Mouse (Mus musculus) G1E (cell line): ENCODE measurements at regions not wholly inside any gene's neighbourhood (a gene's known extent, or its start where the extent isn't known, plus 50 kb on each side); places are given as distances from the start of the nearest gene placed in this dataset.

Source experiments
- ATAC-seq: 2 replicates; pipeline ENCODE4 v1.8.0; 2016; ENCODE audit warnings: mild to moderate bottlenecking; ENCODE audit not compliant: insufficient number of reproducible peaks, poor library complexity, low FRiP score, severe bottlenecking; ENCODE audit errors: extremely low read depth
- DNase-seq: peaks from one replicate; pipeline ENCODE4 v3.0.0; 2012; ENCODE audit warnings: low spot score
- H3K27me3 ChIP-seq: 2 replicates; pipeline ENCODE4 v1.6.1; 2012; ENCODE audit warnings: mild to moderate bottlenecking, low read length, inconsistent platforms; ENCODE audit not compliant: insufficient read depth
- H3K36me3 ChIP-seq: replicated peaks from 2 replicates; pipeline ENCODE3; 2012; ENCODE audit warnings: mild to moderate bottlenecking, inconsistent platforms
- H3K4me1 ChIP-seq: 2 replicates; pipeline ENCODE4 v1.6.1; 2012; ENCODE audit warnings: low read depth, low read length, inconsistent platforms, mixed read lengths; ENCODE audit not compliant: insufficient read depth
- H3K4me3 ChIP-seq: 2 replicates; pipeline ENCODE4 v1.5.1; 2012; ENCODE audit warnings: low read depth, mild to moderate bottlenecking, inconsistent platforms, low read length, moderate library complexity, mixed read lengths
- H3K9me3 ChIP-seq: replicated peaks from 2 replicates; pipeline ENCODE4 v1.6.1; 2012; ENCODE audit warnings: inconsistent platforms
- CTCF ChIP-seq: IDR thresholded peaks from 2 replicates; pipeline ENCODE4 v1.5.1; 2012; ENCODE audit warnings: low read depth, low read length, inconsistent platforms, mixed read lengths
- GATA1 ChIP-seq: IDR thresholded peaks from 2 replicates; pipeline ENCODE4 v1.6.1; 2012; ENCODE audit warnings: borderline replicate concordance, low read length, inconsistent platforms, mixed read lengths
- GATA2 ChIP-seq: IDR thresholded peaks from 2 replicates; pipeline ENCODE4 v1.6.1; 2012; ENCODE audit warnings: low read depth, low read length, inconsistent platforms, borderline replicate concordance
- POLR2AphosphoS5 ChIP-seq: IDR thresholded peaks from 2 replicates; pipeline ENCODE4 v1.6.1; 2012; ENCODE audit warnings: low read depth, low read length, inconsistent platforms; ENCODE audit not compliant: insufficient replicate concordance
- TAL1 ChIP-seq: conservative IDR thresholded peaks from 2 replicates; pipeline ENCODE4 v1.6.1; 2012; ENCODE audit warnings: low read depth, low read length, inconsistent platforms, mixed read lengths

- Histone ChIP-seq H3K4me1 (no peaks in the 10 kb centered on the region), H3K27me3 (no peaks in the 10 kb centered on the region), H3K9me3 (peaks cover 33% of the 10 kb centered on the region), H3K36me3 (no peaks in the 10 kb centered on the region), H3K4me3 (no peak overlapping the region)
- DNase-seq: no peak
- ATAC-seq: no peak
- TF ChIP-seq TAL1 (no peak), CTCF (no peak), GATA2 (no peak), POLR2AphosphoS5 (no peak), GATA1 (no peak)
These were observed 60.9 kb upstream of the Foxa2 start for GRCm38 (mm10) chr2:148107607-148108115.

GRCm38 (mm10) chr2:148110149-148110548 lies 63.4 kb upstream of the Foxa2 start:
- no peaks in the 10 kb centered on the region for H3K4me1 ChIP-seq
- H3K36me3 ChIP-seq: no peaks in the 10 kb centered on the region
- H3K9me3 ChIP-seq: peaks cover 34% of the 10 kb centered on the region
- no peak for ATAC-seq
- no peak for TF ChIP-seq CTCF
- no peak for TF ChIP-seq GATA1
- TF ChIP-seq TAL1: no peak
- no peak for TF ChIP-seq POLR2AphosphoS5
- no peak for TF ChIP-seq GATA2
- H3K27me3 ChIP-seq: no peaks in the 10 kb centered on the region
- no peak for DNase-seq
- H3K4me3 ChIP-seq: no peak overlapping the region

GRCm38 (mm10) chr2:148111889-148112288 lies 65.1 kb upstream of the Foxa2 start:
- Histone ChIP-seq H3K4me1 (no peaks in the 10 kb centered on the region), H3K4me3 (no peak overlapping the region), H3K9me3 (peaks cover 37% of the 10 kb centered on the region), H3K27me3 (no peaks in the 10 kb centered on the region), H3K36me3 (no peaks in the 10 kb centered on the region)
- no peak for TF ChIP-seq GATA2
- no peak for TF ChIP-seq CTCF
- ATAC-seq: no peak
- DNase-seq: no peak

GRCm38 (mm10) chr2:148113184-148113583 lies 66.4 kb upstream of the Foxa2 start:
- no peak overlapping the region for H3K4me3 ChIP-seq
- DNase-seq: no peak
- H3K4me1 ChIP-seq: no peaks in the 10 kb centered on the region
- no peaks in the 10 kb centered on the region for H3K36me3 ChIP-seq
- H3K27me3 ChIP-seq: no peaks in the 10 kb centered on the region
- no peak for ATAC-seq
- TF ChIP-seq GATA1: no peak
- H3K9me3 ChIP-seq: peaks cover 43% of the 10 kb centered on the region

- no peak for DNase-seq
These were observed 67.8 kb upstream of the Foxa2 start for GRCm38 (mm10) chr2:148114600-148114999.

GRCm38 (mm10) chr2:148116033-148116790 lies 69.4 kb upstream of the Foxa2 start:
- ATAC-seq (no peak), DNase-seq (no peak)
- no peak overlapping the region for H3K4me3 ChIP-seq
- H3K27me3 ChIP-seq: no peaks in the 10 kb centered on the region
- TF ChIP-seq TAL1: no peak
- TF ChIP-seq GATA2: no peak
- TF ChIP-seq GATA1: no peak
- TF ChIP-seq POLR2AphosphoS5: no peak
- TF ChIP-seq CTCF: no peak
- H3K36me3 ChIP-seq: no peaks in the 10 kb centered on the region
- H3K9me3 ChIP-seq: peaks cover 52% of the 10 kb centered on the region
- no peaks in the 10 kb centered on the region for H3K4me1 ChIP-seq

More at GRCm38 (mm10) chr2:148114600-148114999, 67.8 kb upstream of the Foxa2 start:
- ATAC-seq: no peak
- Histone ChIP-seq H3K4me1 (no peaks in the 10 kb centered on the region), H3K4me3 (no peak overlapping the region), H3K9me3 (peaks cover 45% of the 10 kb centered on the region), H3K36me3 (no peaks in the 10 kb centered on the region), H3K27me3 (no peaks in the 10 kb centered on the region)
- no peak for TF ChIP-seq CTCF
- TF ChIP-seq GATA1: no peak
- TF ChIP-seq GATA2: no peak
- TF ChIP-seq POLR2AphosphoS5: no peak
- TF ChIP-seq TAL1: no peak

GRCm38 (mm10) chr2:148117420-148117819 lies 70.7 kb upstream of the Foxa2 start:
- DNase-seq: no peak
- no peaks in the 10 kb centered on the region for H3K36me3 ChIP-seq
- H3K27me3 ChIP-seq: no peaks in the 10 kb centered on the region
- H3K4me1 ChIP-seq: no peaks in the 10 kb centered on the region
- ATAC-seq: no peak
- H3K4me3 ChIP-seq: no peak overlapping the region
- no peak for TF ChIP-seq GATA2
- TF ChIP-seq GATA1: no peak
- TF ChIP-seq TAL1: no peak
- no peak for TF ChIP-seq CTCF
- TF ChIP-seq POLR2AphosphoS5: no peak
- H3K9me3 ChIP-seq: peaks cover 53% of the 10 kb centered on the region
